Mouse (Mus musculus) bone marrow macrophage, adult 2 months (primary cell): ENCODE measurements around the gene Dsn1.

Experiments used
- CTCF ChIP-seq: IDR thresholded peaks from 2 replicates; pipeline ENCODE4 v1.5.1; 2012; ENCODE audit warnings: low read depth, mild to moderate bottlenecking, low read length, moderate library complexity
- POLR2A ChIP-seq: IDR thresholded peaks from 2 replicates; pipeline ENCODE4 v1.6.1; 2012; ENCODE audit warnings: mild to moderate bottlenecking, low read depth, low read length, borderline replicate concordance

GRCm38 (mm10) chr2:156967388-156967787 lies 39.6 kb downstream of the Dsn1 start:
- TF ChIP-seq CTCF (no peak), POLR2A (no peak)
